Mouse (Mus musculus): ENCODE data around the gene Zmym3.
"Not testable (repeated sequence)": the region's sequence is repeated elsewhere in the genome, so short reads cannot be mapped to it uniquely, and the experiment has no call there.

The Zmym3 gene

DNA sequence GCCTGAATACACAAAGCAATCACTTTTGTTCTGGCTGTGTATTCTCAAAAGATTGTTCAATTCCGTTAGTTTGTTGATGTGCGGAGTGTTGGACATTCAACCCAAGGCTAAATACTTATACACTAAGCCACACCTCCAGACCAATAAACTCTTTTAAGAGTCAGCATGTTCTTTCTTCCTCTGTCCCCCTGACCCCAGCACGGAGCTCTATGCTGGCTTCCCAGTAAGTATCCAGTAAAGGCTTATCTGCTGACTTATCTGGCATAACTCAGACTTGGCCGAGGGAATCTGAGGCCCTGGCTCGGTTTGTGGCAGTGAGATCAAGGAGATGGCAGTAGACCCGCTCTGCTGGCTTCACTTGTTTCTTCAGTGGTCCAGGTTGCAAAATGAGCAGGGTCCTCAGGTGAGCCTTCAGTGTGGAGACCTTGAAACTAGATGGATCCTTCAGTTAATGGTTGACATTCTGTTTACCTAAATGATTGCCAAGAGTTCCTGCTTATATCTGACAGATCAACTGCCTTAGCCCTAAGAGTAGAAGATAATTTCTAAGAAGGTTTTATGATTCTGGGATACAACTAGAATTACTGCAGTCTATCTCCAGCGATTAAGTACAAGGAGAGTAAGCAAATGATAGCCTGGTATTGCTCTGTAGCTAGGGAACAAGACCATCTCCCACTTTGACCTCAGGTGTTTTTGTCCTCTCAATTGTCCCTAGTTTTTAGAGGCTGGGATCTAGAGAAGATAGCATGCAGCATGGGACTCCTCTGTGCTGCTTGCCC, 44.3 kb downstream of the Zmym3 start, which contains the start of gene Gjb1:
Gjb1 (plus strand) TSS at position 189 of the 779 bp plus-strand sequence.
- DNase-seq (ENCODE audit: low read depth, low spot score) = no peak

DNA sequence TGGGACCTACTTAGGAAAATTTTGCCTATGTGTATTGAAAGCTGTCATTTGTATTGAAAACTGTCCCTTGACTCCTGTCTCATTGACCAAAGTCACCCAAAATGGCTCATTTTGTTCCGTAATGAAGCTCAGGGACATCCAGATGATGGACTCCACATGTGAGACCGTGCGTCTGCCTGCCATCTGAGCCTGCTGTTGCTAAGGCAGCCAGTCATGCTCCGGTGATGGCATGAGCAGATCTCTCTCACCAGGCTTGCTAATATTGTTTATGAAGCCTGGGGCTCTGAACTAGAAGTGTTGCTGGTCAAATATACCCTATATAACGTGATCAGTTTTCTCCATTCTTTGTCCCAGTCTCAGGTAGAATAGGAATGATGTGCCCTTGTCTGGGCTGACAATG, 47.7 kb downstream of the Zmym3 start:
- DNase-seq (ENCODE audit: low read depth, low spot score) = no peak

DNA sequence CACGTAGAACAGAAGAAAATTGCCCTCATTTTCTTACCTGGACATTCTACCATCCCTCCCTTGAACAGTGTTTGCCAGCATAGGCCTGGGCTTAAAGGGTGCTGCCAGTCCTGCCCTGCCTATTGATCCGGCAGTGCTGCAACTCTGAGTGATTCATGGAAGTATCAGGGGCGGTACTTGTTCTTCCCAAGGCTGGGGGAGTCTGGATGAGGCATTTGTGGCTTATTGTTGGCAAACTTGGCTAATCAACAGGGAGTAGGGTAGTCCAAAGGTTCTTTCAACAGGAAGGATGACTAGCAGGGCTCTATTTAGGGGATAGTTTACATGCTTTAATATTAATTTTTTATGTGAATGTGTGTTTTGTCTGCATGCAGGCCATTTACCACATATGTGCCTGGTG, 50.1 kb downstream of the Zmym3 start:
- no peak for DNase-seq (ENCODE audit: low read depth, low spot score)

DNA sequence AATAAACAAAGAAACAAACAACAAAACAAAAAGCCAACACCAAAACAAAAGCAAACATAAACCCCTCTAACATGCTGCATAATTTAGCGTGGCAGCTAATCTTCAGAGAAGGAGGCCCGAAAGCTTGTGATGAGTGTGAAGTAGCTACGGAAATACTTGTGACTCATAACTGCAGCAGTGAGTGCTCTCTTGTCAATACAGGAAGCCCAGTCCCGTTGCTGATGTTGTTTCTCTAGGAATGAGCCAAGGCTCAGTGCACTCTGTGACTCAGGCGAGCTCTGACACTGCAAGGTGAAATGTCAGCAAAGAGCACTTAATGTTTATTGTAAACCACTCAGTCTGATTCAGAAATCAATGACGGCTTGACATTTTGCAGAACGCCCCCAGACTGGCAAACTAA, 51.6 kb downstream of the Zmym3 start:
- no peak for DNase-seq (ENCODE audit: low read depth, low spot score)

GRCm38 (mm10) chrX:101358902-101359301, 61.7 kb downstream of the Zmym3 start:
- not testable (repeated sequence) for DNase-seq (ENCODE audit: low read depth, low spot score)

Measured in telencephalon, adult 2 months (tissue).